16 mouse cellular contexts compared by ENCODE assay signal in genomic region chr16:20600511-20600910, GRCm38 (mm10). TPM values are rescaled to one million over a fixed set of nuclear protein-coding genes. Genes with fewer than 3 reads are reported as not detected.
A peak's percentile ranks its signal among the peaks of the same experiment; 100 is the strongest.
DNase-seq lines count a peak whose midpoint lies in the region.
"Had no signal": no experiment of that assay in that cellular context is flagged by ENCODE, and none has a peak within 500 bp of the region (broad histone marks: within the 10 kb centered on the region; RNA-seq: fewer than 3 reads in every experiment).

No protein-coding gene starts in this region.

- peak; percentile 25 for DNase-seq in adrenal gland, postnatal 10 days
- DNase-seq in adrenal gland, adult (ENCODE audit: inconsistent age in 2 of 2, low spot score in 1 of 2): no peak
- DNase-seq in left cerebral cortex, postnatal 4 days: peak; percentile 48
- DNase-seq in left cerebral cortex, adult 11 months (ENCODE audit: low spot score): no peak
- peak; percentile 56 for DNase-seq in 3134 (ENCODE audit: extremely low read depth, insufficient read length, low spot score)
- DNase-seq in ZHBTc4 (ENCODE audit: low read depth, low spot score): peak; percentile 32
- no peak for DNase-seq in urinary bladder, postnatal 10 days (ENCODE audit: low spot score)
- DNase-seq: adrenal gland, postnatal 25 days; cerebellum, adult 11 months; cerebellum, adult 9-11 months; cerebellum, postnatal 36 days; forebrain, postnatal 0 days; gastrocnemius, postnatal 14 days; heart, postnatal 36 days had no signal

- intact Hi-C loops in left cerebral cortex, postnatal 4 days (cut with DNase I): no loop called here

RNA-seq across cellular contexts. Expression of gene Eef1akmt4, which starts 10.9 kb away (rescaled TPM):
- 10 to 100 TPM in 1 of 2 experiments, 1 to 10 TPM in 1; 9.3 to 10.7 TPM for total RNA-seq in adrenal gland, postnatal 10 days (2021)
- 1 to 10 TPM; 3.4 to 3.9 TPM for total RNA-seq in left cerebral cortex, postnatal 4 days (2021)

RNA-seq across cellular contexts. Expression of gene Gm49333, which starts 10.9 kb away (rescaled TPM):
- total RNA-seq in adrenal gland, postnatal 10 days (2021): not detected
- not detected for total RNA-seq in left cerebral cortex, postnatal 4 days (2021)
- total RNA-seq: adrenal gland, adult 18-20 months; adrenal gland, postnatal 25 days; CH12.LX; forebrain, postnatal 0 days; gastrocnemius, postnatal 14 days; heart, postnatal 36 days had no signal

RNA-seq across cellular contexts. Expression of gene Alg3, which starts 11.0 kb away (rescaled TPM):
- 10 to 100 TPM; 16.8 to 17.9 TPM for total RNA-seq in adrenal gland, postnatal 10 days (2021)
- 10 to 100 TPM; 10.9 to 13.9 TPM for total RNA-seq in left cerebral cortex, postnatal 4 days (2021)

RNA-seq across cellular contexts. Expression of gene Vwa5b2, which starts 11.2 kb away (rescaled TPM):
- total RNA-seq in adrenal gland, postnatal 10 days (2021): 1 to 10 TPM; 1.9 to 4.8 TPM
- total RNA-seq in left cerebral cortex, postnatal 4 days (2021): 10 to 100 TPM; 47.6 to 59.3 TPM
- total RNA-seq: CH12.LX had no signal

RNA-seq across cellular contexts. Expression of gene Camk2n2, which starts 20.6 kb away (rescaled TPM):
- total RNA-seq in adrenal gland, postnatal 10 days (2021): 10 to 100 TPM; 11.0 to 23.4 TPM
- 100 to 1,000 TPM; 197 to 204 TPM for total RNA-seq in left cerebral cortex, postnatal 4 days (2021)

Comparison
In these comparisons a context has a peak if more than half of its experiments do, and no peak if none do; other contexts are left out.
1. DNase-seq: peak in adrenal gland, postnatal 10 days (single experiment), left cerebral cortex, postnatal 4 days (single experiment), 3134 (single experiment) and ZHBTc4 (single experiment); none in adrenal gland, adult (0 of 2), left cerebral cortex, adult 11 months (single experiment) and urinary bladder, postnatal 10 days (single experiment).